Mouse (Mus musculus): ENCODE results near the gene Btrc.

The Btrc gene

DNA sequence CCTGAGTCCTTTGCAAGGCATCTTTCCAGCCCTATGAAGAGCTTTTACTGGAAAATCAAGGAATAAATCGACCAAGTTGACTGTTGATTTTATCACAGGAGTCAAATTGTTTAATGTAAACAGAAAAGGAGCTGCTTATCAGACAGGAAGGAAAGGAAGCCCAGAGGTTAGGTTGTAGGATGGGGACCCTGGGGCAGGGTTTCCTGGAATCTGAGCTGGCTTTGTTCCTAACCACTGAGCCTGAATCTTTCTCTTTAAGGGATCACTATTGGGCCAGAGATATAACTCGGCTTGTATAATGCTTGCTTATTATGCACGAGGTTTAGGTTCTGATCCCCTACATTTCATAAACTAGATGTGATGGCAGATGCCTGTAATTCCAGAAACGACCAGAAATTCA lies 64.6 kb downstream of the Btrc start:
- DNase-seq (ENCODE audit: low spot score), result no peak

DNA sequence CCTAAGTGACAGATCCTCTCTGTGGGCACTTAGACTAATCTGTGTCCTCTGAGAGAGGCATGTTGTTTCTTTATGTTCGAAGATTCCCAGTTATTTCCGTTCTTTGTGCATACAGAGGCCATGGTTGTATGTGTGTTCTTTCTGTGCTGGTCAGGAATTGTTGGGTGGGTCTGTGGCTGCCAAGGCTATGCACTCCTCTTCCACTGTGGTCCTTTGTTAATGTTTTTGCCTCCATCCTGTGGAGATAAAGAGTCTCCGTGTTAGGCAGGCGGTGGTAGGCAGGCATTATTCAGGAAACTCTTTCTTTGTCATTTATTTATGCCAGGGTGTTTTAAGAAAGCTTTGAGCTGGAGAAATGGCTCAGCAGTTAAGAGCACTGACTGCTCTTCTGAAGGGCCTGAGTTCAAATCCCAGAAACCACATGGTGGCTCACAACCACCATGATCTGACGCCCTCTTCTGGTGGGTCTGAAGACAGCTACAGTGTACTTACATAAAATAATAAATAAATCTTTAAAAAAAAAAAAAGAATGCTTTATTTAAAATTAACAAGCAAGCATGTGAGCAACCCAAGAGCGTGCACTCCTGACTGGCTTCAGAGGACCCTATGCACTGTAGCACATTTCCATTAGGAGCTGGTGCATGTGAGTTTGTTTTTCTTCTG lies 67.6 kb downstream of the Btrc start:
- no peak for DNase-seq (ENCODE audit: low spot score)

DNA sequence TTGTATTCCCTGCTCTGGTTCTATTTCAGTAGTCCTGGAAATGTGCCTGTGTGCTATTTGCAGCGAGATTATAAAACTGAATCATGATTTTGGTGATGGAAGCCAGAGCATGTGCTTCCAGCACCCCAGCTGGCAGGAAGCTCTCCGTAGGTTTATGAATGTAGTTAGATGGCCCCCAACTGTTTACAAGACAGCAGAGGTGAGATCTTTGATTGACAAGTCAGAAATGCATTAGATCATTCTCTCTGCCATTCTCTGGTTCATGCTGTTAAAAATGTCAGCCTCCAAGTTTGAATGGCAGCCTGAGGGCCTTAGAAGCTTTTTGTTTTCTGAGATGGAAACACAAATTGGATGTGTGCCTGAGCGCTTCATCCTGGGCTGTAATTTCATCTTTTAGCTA lies 68.8 kb downstream of the Btrc start:
- DNase-seq (ENCODE audit: low spot score), result no peak

DNA sequence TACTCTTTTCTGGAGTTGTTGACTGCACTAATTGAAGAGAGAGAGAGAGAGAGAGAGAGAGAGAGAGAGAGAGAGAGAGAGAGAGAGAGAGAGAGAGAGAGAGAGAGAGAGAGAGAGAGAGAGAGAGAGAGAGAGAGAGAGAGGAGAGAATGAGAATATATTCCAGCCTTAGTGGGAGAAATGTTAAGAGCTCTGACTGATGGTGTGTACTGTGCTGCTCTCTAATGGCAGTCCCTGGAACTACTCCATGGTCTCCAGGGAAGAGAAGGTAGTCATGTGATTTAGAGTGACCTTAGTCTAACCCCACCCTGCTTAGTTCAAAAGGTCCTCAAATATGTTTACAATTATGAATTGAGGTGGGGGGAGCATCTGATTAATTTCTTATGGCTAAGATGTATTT lies 72.5 kb downstream of the Btrc start:
- peak; percentile 85 for DNase-seq (ENCODE audit: low spot score)

DNA sequence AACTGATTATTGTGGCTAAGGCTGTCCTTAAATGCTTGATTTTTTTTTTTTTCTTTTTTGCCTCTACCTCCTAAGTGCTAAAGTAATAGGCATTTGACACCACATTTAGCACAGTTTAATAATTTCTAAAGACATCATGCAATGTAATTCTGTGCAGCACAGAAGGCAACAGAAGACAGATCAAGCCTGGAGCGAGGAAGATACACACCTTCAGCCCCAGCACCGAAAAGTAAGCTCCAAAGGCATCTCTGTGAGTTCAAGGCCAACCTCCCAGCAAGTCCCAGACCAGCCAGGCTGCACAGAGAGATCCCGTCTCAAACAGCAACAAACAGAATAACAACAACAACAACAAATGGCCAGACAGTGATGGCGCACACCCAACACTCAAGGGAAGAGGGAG lies 73.6 kb downstream of the Btrc start:
- no peak for DNase-seq (ENCODE audit: low spot score)

DNA sequence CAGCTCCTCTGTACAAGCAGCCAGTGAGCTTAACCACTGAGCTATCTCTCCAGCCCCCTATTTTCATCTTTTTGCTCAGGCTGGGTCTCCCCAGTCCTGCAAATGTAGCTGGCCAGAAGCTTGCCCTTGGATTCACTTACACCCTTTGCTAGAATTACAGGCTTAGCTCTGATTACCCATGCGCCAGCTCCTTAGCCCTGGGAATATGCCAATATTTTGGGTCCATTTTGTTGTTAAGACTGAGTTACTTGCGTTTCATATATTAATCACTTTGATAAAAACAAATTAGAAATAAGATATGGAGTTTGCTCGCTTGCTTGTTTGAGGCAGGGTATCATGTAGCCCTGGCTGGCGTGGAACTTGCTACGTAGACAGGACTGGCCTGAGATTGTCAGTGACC lies 74.7 kb downstream of the Btrc start:
- DNase-seq (ENCODE audit: low spot score), result no peak

DNA sequence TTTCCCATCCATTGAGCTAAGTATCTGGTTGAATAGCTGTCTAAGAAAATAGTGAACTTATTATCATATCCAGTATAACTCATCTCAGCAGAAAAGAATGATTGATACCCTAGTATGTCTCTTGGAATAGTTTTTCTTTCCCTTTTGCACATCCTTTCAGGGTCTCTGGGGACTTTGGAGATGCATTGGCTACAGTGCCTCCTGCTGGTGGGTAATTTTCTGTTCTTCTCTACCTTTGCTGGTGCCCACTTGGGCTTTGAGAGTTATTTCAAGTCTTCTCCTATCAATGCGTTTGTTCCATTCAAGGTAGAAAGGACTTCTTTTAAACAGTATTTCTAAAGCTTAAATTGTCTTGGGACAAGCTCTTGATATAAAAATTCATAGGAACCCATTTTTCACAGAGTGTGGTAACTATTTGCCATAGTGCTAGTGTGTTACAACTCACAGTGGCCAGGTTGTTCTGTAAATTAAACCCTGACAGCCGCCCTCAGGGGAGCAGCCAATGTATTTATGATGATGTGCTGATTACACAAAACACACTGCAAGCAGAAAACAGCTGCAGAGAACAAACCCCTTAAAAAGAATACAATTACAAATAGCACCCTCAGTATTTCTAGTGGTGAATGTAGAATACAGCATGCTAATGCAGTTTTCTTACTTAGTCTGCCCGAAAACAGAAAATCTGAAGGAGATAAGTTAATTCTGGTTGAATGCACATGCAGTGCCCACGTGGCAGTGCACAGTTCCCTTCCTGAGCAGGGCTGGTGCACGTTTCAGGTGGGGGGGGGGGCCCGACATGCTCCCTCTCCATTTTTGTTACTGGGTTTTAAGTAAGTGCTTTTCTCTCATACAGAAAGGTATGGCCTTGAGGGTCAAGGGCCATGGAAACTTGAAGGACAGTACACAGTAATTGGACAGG lies 75.7 kb downstream of the Btrc start:
- DNase-seq (ENCODE audit: low spot score), result peak; percentile 51

DNA sequence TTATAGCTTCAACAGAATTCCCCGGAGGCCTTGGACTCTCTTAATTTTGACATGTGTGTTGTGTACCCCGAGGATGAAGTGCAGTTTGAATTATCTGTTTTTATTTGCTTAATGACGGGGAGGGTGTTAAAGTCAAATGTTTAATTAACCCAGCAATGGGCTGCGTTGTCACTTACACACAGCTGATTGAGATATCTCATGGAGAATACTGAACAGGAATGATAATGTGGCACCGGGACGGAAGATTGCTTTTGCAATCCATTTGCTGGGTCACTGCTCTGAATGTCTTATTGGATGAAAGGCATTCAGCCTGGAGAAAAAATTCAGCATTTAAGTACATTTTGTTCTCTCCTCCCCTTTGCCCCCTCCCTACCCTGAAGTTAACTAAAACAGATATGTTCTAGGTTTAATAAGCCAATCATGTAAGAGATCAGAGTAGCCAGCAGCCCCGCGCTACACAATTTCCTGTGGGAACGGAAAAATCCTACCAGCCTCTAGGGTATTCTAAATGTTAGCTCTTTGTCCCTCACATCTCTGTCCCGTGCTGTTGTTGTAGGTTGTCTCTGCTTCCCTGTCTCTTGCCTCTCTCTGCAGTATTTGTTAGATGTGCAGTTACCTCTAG lies 77.1 kb downstream of the Btrc start:
- DNase-seq (ENCODE audit: low spot score), result no peak

DNA sequence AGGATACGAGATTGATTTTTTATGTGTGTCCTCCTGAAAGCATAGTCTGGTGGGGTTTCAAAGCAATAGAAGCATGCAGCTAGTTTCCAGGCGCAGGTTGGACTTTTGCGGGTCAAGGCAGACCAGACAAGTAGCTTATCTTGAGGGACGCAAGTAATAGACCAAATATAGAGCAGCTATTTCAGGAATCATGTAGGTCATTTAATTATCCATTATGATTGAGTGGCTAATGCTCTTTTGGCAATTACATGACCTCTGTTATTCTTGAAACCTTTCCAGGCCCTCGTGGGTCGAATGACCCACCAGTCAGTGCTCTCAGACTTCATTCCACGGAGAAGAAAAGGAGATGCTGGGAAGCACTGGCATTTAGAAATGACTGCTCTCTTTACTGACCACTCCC lies 78.2 kb downstream of the Btrc start:
- no peak for DNase-seq (ENCODE audit: low spot score)

DNA sequence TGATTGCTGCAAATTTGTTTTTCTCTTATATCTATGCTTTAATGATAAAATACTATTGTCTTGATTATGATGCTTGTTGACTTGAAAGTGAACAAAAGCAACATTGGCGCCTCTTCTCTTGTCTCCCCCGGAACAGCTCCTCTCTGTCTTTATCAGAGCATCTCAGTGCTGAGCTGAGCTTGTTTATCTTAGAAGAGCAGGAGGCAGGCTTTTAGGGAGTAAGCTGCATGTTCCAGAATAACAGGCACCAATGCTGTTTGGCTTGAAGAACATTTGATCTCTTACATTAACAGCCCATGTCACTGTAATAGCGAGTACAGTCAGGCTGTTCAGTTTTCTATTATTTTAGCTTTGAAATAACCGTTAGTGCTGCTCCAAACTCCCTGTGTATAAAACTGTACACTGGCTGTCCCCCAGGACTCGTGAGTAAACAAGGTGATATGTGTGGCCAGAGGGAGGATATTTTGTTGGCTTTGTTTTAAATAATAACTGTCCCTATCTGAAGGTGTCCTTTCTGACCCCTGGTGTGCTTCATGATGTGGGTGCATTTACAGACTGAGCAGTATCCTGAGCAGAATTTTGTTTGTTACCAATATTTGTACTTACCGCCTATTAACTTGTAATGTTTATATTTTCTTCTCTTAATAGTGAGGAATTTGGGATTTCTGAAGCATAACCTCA lies 81.9 kb downstream of the Btrc start:
- no peak for DNase-seq (ENCODE audit: low spot score)

DNA sequence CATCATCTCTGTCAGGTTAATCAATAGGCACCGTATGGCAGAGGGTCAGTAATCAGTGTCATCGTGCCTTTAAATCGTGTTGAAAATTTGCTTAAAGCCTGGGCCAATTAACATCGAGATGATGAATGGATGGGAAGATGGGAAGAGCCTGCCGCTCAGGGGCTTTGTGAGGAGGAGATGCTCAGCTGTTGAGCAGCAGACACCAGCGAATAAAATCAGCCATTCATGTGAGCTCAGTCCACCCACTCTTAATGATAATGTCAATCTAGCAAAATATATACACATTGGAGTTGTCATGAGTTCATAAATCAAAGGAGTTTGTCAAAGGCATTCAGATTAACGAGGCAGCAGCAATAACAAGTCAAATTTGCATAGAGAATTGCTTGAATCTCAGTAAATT lies 83.1 kb downstream of the Btrc start:
- DNase-seq (ENCODE audit: low spot score), result peak; percentile 36

DNA sequence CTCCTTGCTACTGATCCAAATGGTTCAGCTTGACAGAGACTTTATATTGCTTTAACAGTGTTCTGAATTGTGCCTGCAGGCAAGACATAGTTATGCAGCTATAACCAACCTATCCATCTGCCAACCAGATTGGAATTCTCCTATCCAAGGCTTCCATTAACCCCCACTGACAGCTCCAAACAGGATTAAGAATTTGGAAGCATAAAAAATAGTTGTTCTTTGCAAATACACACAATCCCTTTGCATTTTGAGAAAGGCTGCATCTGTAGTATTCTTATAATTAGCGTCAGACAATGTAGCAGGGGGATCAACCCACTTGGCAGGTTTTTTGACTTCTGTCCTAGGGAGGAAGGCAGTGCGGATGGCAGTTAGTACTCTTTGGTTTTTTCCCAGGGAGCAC lies 83.7 kb downstream of the Btrc start:
- DNase-seq (ENCODE audit: low spot score), result no peak

DNA sequence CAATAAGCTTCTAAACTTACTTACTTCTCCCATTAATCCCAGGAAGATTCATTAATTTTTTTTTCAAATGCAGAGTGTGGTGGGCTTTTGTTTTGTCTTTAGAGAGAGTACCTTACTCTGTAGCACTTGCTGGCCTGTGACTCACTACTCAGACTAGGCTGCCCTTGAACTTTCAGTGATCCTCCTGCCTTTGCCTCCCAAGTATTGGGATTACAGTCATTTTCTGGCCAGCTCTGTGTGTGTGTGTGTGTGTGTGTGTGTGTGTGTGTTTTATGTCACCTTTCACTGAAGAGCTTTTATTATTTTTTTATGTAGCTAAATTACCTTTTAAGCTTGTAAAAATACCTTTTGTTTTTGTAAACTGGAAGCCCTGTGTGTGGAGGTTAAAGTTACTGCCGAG lies 84.4 kb downstream of the Btrc start:
- DNase-seq (ENCODE audit: low spot score), result no peak

DNA sequence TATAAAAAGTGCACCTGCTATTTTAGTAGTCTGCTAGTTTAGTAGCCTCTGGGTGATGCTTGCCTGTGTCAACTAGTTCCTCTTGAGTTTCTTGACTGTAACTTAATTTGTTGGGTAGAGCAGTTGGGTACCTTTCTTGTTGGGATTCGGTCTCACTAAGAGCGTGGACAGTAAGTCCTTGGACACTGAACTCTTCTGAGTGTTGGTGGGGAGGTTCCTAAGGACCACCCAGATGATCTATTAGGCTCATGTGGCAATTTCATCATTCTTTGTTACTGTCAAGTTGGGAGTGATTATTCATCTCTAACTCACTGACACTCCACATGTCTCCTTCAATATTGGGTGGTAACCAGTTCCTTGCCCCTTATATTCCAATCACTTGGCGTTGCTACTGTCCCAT lies 90.9 kb downstream of the Btrc start:
- DNase-seq (ENCODE audit: low spot score), result no peak

DNA sequence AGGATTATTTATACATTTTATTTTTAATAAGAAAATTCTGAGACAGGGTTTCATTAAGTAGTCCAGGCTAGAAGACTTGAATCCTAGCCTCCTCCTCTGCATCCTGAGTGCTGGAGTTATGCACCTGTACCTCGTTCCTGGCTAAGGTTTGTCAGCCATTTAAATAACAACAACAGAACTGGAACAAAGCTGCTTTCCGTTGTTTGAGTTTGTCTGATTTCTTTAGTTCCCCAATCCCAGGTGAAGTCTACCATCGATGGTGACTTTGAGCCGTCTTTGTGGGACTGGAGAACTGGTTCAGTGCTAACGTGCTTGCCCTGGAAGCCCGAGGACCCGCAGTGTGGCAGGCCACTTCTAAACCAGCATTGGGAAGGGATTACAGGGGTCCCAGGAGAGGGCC lies 93.4 kb downstream of the Btrc start:
- no peak for DNase-seq (ENCODE audit: low spot score)

DNA sequence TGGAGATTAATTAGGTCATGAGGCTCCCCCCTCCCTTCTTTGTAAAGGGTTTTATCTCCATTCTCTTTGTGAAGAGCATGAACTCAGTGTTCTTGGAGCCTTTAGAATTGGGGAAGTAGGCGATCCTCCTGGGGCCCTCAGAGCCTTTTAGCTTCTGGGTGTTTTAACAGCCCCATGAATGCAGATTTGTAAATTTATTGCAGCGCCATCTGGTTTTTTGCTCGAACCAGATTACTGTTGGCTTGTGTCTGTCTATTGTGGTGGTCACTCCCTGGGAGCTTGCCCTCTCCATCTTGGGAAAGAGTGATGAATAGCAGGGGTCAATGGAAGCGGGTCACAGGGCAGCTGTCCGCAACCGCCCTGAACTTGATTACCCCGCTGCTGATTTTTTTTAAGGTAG lies 95.2 kb downstream of the Btrc start:
- peak; percentile 88 for DNase-seq (ENCODE audit: low spot score)

DNA sequence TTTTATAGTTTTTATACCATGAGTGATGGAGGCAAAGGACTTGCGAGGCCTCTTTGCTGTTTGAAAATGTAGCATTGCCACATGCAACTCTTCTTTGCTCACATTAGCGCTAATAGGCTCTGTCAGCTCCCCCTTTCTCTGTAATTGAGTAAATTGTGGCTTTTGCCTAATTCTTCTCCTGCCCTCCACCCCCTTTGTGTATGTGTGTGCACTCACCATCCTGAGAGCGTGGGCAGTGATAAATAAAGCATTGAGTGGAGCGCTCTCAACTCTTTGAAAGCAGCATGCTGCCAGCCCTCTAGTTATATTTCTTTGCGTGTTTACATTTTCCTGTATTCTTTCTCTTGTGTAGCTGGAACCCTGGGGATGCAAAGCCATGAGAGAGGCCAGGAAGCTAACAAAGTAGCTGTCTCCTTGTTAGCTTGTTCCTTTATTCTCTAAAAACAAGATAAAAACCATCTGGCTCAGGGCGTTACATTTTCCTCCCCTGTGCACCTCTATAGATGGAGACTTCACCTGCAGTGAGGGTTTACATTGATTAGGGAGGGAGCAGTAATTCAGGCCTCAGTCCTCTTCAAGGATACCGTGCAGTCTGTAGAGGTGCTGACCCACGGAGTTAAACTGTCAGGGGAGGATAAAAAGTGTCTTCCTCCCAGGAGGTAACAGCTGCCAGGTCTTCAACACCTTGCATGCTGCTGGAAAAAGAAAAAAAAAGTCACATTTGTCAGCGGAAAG lies 96.6 kb downstream of the Btrc start:
- DNase-seq (ENCODE audit: low spot score), result peak; percentile 41

DNA sequence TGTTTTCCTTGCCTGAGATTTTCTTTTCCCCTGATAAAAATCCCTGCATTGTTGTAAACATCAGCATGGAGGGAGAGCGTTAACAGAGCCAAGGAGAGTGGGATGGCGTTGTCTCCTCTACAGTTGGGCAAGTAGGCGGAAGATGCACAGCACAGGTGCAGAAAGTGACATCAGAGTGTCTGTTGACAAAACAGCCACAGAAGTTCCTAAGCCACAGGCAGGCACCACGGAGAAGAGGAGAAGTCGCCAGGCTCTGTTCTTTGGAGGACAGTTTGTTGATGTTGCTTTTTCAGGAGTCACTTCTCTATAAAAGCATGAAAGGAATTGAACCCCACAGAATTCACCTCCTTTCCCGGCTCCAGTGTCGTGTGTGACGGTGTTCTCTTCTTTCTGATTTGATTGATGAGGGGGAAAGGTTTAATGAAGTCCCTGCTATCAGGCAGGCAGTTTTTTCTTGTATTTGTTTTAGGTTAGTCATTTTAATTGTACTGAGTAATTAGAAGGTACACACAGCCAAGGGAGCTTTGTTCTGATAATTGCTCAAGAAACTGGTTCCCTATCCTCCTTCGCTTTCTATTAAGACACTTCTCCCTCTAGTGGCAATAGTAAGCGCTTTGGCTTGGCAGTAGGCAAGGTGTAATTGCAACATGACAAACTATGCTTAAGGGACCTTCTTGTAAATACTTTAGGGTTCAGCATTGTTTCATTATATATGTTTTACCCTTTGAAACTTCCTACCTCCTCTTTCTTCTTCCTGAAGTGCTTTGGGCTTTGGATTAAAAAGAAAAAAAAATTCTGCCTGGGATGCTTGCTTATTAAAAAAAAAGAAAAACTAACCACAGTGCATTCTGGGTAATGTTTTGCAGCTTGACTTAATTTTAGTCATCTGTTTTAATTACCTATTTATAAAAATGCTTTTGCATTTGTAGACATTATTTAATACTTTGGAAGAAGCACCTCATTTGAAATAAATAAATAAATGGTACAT lies 97.5 kb downstream of the Btrc start:
- DNase-seq (ENCODE audit: low spot score), result peak; percentile 68

DNA sequence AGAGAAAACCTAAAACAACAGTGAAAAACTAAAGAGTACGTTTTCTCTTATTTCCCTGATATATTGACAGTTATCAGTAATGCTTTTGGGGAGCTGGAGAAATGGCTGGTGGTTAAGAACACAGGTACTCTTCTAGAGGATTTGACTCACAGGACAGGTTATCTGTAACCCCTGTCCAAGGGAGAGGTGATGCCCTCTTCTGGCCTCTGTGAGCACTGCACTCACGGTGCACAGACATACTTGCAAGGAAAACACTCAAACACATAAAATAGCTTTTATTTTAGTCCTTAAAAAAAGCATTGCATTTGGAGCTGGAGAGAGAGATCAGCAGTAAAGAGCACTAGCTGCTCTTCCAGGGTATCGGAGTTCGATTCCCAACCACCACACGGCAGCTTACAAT lies 106.2 kb downstream of the Btrc start:
- no peak for DNase-seq (ENCODE audit: low spot score)

DNA sequence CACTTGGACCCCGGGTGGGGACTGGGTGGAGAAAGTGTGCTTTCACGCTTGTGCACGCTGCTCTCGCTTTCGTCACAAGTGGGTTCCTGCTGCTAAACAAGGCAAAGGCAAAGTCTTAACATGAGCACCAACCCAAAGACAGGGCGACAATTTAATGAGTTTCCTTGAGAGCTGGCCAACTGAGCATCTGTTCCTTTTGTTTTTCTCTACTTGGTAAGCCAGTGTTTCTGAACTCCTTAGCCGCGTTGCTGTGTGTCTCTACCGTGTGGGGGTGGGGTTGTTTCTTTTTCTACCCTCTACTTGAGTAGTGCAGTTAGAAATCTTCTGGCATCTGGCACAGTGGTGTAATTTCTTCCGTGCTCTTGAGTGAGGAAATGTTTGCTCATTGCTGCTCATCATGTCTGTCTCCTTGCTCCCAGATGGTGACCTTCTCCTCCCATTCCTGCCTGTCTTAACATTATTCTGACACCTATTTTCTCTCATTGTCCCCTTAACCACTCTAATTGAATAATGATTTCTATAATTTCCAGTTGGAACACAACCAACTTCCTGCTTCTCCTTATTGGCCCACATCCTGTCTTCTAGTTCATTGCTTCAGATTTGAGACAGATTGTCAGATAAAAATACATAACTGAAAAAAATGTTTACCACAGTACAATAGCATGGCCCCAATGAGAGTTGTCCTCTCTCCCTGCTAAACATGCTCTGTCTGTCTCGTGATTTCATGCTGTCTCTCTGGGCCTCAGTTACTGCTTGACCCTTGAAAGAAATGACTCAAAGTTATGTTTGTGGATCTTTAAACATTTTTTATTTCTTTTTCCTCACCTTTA lies 109.4 kb downstream of the Btrc start:
- no peak for DNase-seq (ENCODE audit: low spot score)
